Mouse (Mus musculus): ENCODE measurements around the gene 4930544D05Rik. TPM values are rescaled to one million over a fixed set of nuclear protein-coding genes. Genes with fewer than 3 reads are reported as not detected.

Gene 4930544D05Rik
- polyA plus RNA-seq, 1 experiment from 2014 or later, result 0.23 TPM

DNA sequence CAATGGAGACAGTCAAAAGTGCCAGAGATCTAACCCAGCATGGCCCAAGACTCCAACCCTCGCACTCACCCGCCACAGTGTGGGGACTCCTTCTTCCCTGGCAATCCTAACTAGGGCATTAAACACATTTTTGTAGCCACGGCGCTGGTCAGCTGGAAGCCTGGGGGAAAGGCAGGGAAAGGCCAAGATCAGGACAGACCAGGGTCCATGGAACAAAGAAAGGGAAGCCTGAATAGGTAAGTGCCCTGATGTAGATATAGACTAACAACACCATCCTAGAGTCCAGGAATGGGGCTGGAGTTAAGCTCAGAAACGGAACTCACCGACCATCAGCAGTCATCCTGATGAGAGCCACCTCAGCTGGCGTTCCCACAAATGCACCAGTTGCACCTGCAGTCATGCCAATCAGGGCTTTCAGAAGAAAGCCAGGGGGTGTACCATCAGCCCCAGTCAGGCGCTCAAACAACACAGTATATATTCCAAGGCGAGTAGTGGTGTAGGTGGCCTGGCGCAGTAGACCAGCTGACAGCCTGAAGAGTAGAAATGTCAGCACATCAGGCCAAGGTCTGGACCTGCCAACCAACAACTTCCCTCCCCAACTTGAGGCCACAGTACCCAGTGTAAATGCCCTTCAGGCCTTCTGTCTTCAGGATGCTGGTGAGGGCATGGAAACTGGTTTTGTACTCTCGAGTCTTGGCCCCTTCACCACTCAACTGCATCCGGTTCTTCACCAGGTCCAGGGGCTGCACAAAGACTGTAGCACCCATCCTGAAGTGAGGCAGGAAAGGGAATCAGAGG is 30.0 kb downstream of the 4930544D05Rik start:
- peaks cover 37% of the 10 kb centered on the region for H3K36me3 ChIP-seq
- no peak for ATAC-seq (ENCODE audit: insufficient read depth, low FRiP score, low read depth)
- 86% methylated on average over 12 of the region's 12 CpGs for WGBS

DNA sequence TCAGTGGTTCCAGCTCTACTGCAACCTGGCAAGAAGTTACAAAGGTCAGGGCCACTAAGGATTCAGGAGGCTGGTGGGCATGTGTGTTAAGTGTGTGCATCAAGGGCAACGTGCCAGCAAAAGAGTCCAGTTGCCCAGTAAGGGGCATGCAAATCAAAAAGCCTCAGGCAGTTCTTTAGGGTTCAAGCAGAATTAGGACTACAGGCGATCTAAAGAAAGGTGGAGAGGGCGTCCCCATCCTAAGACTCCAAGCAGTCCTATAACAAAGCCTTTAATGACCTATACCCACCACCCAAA is 30.6 kb downstream of the 4930544D05Rik start:
- Histone ChIP-seq H3K36me3 (peaks cover 42% of the 10 kb centered on the region), H3K4me1 (peaks cover 37% of the 10 kb centered on the region), H3K9ac (peak overlapping the region; percentile 88), H3K4me2 (peak overlapping the region; percentile 71), H3K27ac (peak overlapping the region; percentile 90), H3K9me3 (no peaks in the 10 kb centered on the region), H3K27me3 (replicated peaks) (no peaks in the 10 kb centered on the region), H3K4me3 (replicated peaks) (peak overlapping the region; percentile 71)
- 24% methylated on average over 3 of the region's 3 CpGs for WGBS
- no peak for ATAC-seq (ENCODE audit: insufficient read depth, low FRiP score, low read depth)

More for the DNA sequence above, 30.0 kb downstream of the 4930544D05Rik start:
- H3K4me3 ChIP-seq (replicated peaks), result peak overlapping the region; percentile 71
- peak overlapping the region; percentile 88 for H3K9ac ChIP-seq
- no peaks in the 10 kb centered on the region for H3K9me3 ChIP-seq
- peak overlapping the region; percentile 90; the same call in 1 of the 2 replicates for H3K27ac ChIP-seq
- H3K4me1 ChIP-seq, result peaks cover 32% of the 10 kb centered on the region
- no peaks in the 10 kb centered on the region for H3K27me3 ChIP-seq (replicated peaks)
- H3K4me2 ChIP-seq, result peak overlapping the region; percentile 71

DNA sequence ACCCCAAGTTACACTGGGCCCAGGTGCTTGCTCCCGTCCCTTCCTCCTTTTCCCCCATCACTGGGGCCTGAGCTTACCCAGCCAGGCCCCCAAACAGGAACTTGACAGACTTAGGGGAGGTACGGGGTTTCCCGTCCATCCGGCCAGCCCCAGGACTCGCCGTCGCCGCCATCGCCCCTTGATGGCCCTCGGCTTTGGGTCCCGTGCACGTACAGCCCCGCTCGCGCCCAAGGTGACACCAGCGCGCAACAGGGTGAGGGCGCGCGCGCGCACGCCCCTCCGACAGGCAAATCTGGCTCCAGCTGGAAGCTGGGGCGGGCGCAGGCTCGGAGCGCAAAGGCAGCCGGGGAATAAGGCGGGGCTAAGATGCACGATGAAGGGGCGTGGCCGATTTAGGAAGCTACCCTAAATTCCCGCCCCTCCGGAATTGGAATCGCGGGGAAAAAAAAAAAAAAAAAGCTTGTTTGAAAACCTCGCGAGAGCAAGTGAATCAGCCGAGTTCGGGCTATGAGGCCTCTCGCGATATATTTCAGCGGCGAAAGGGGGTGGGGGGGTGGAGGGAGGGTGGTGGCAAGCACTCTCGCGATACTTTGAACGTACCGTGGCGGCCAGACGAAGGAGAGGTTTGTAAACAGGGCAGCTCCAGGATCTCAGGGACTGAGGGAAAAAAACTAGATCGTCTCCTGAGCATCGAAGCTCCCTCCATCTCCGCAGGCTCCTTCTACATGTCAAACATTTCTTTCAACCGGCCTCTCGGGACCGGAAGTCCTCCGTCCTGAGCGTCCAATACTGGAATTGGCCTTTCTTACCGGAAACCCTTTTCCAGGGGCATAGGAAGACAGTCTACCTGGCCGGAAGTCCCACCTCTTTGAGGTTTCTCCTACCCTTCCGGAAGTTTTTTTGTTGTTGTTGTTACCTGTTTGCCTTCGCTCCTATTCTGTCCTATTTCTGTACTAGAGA is 31.3 kb downstream of the 4930544D05Rik start, which contains the start of the genes Rnf167 and Slc25a11:
Gene Rnf167, plus strand, starts transcription at position 545 of the 960 bp plus-strand sequence.
Gene Slc25a11, minus strand, starts transcription at position 789 of the 960 bp plus-strand sequence.
- Histone ChIP-seq H3K4me3 (replicated peaks) (peak within 1 kb of the TSS; percentile 71), H3K9me3 (no peaks in the 10 kb centered on the region), H3K27me3 (replicated peaks) (no peaks in the 10 kb centered on the region), H3K36me3 (peaks cover 48% of the 10 kb centered on the region), H3K4me1 (peaks cover 44% of the 10 kb centered on the region), H3K4me2 (peak within 1 kb of the TSS; percentile 93), H3K27ac (peak within 1 kb of the TSS; percentile 97), H3K9ac (peak within 1 kb of the TSS; percentile 97)
- WGBS, result under 1% methylated on average over 63 of the region's 63 CpGs
- ATAC-seq (ENCODE audit: insufficient read depth, low FRiP score, low read depth), result peak; percentile 84

DNA sequence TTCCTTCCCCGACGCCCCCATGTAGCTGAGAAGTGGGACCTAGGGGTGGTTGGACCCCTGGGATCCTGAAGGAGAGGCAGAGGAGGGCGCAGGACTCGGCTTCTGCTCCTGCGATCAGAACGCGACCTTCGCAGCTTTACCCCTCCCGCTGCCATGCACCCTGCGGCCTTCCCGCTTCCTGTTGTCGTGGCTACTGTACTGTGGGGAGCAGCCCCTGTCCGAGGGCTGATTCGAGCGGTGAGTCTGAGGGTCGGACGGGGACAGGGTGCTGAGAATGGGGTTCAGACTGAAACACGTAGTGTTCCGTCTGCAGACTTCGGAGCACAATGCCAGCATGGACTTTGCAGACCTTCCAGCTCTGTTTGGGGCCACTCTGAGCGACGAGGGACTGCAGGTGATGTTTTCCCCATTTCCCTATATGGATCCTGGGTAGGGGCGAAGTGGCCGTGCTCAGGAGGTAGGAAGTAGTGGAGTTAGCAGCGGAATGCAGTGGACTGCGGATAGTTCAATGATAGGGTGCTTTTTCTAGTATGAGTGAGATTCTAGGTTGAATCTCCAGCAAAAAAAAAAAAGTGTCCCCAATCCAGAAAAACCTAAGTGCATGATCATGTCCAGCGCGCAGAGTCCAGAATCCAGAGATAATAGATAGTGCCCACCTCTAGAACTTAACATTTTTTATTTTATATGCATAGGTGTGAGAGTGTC is 32.2 kb downstream of the 4930544D05Rik start:
- H3K27me3 ChIP-seq (replicated peaks), result no peaks in the 10 kb centered on the region
- peaks cover 52% of the 10 kb centered on the region for H3K36me3 ChIP-seq
- peak overlapping the region; percentile 93 for H3K4me2 ChIP-seq
- H3K4me1 ChIP-seq, result peaks cover 52% of the 10 kb centered on the region
- peak overlapping the region; percentile 71 for H3K4me3 ChIP-seq (replicated peaks)
- H3K27ac ChIP-seq, result peak overlapping the region; percentile 97
- 3% methylated on average over 28 of the region's 28 CpGs for WGBS
- H3K9me3 ChIP-seq, result no peaks in the 10 kb centered on the region
- peak overlapping the region; percentile 97 for H3K9ac ChIP-seq
- ATAC-seq (ENCODE audit: insufficient read depth, low FRiP score, low read depth), result no peak

GRCm38 (mm10) chr11:70648512-70648911 is 32.9 kb downstream of the 4930544D05Rik start:
- WGBS, result 72% methylated on average over 4 of the region's 4 CpGs
- no peaks in the 10 kb centered on the region for H3K9me3 ChIP-seq
- H3K9ac ChIP-seq, result peak overlapping the region; percentile 21; the same call in 1 of the 2 replicates
- H3K27ac ChIP-seq, result peak overlapping the region; percentile 97; the same call in 1 of the 2 replicates
- H3K4me2 ChIP-seq, result peak overlapping the region; percentile 93
- H3K4me1 ChIP-seq, result peaks cover 53% of the 10 kb centered on the region
- H3K27me3 ChIP-seq (replicated peaks), result no peaks in the 10 kb centered on the region
- peaks cover 48% of the 10 kb centered on the region for H3K36me3 ChIP-seq
- no peak for ATAC-seq (ENCODE audit: insufficient read depth, low FRiP score, low read depth)
- peak overlapping the region; percentile 71 for H3K4me3 ChIP-seq (replicated peaks)

GRCm38 (mm10) chr11:70649185-70649734 is 33.6 kb downstream of the 4930544D05Rik start:
- Histone ChIP-seq H3K4me1 (peaks cover 53% of the 10 kb centered on the region), H3K4me3 (replicated peaks) (peak overlapping the region; percentile 71; the same call in 1 of the 2 replicates), H3K27ac (peak overlapping the region; percentile 97), H3K9ac (no peak overlapping the region), H3K9me3 (no peaks in the 10 kb centered on the region), H3K36me3 (peaks cover 45% of the 10 kb centered on the region), H3K27me3 (replicated peaks) (no peaks in the 10 kb centered on the region), H3K4me2 (peak overlapping the region; percentile 93)
- ATAC-seq (ENCODE audit: insufficient read depth, low FRiP score, low read depth), result no peak
- WGBS, result 77% methylated on average over 8 of the region's 8 CpGs

DNA sequence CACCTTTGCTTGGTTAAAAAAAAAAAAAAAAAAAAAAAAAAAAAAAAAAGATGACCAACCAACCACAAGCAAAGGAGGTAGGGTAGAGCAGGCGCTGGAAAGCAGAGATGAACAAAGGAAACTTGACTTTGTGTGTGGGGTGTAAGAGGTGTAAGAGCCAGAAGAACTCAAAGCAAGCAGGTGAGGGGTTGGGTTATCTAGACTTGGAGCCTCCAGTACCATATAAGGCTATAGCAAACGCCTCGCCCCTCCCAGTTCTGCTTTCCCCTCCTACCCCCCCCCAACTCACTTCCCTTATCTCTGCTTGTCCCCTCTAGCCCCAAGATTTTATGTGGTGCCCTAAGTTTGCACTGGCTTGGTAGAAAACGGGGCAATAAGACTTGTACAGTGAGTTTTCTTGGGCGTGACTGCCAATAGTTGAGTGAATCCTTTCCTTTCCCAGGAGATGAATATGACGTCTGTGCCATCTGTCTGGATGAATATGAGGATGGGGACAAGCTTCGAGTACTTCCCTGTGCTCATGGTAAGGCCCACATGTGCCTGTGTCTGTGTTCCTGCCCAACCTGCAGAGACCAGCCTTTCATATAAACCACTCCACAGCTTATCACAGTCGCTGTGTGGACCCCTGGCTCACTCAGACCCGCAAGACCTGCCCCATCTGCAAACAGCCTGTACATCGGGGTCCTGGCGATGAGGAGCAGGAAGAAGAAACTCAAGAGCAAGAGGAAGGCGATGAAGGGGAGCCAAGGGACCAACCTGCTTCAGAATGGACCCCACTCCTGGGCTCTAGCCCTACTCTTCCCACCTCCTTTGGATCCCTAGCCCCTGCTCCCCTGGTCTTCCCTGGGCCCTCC is 34.9 kb downstream of the 4930544D05Rik start:
- Histone ChIP-seq H3K4me3 (replicated peaks) (peak overlapping the region; percentile 5), H3K27me3 (replicated peaks) (no peaks in the 10 kb centered on the region), H3K4me2 (peak overlapping the region; percentile 94), H3K27ac (peak overlapping the region; percentile 97), H3K4me1 (peaks cover 51% of the 10 kb centered on the region), H3K9me3 (no peaks in the 10 kb centered on the region), H3K36me3 (peaks cover 36% of the 10 kb centered on the region), H3K9ac (no peak overlapping the region)
- no peak for ATAC-seq (ENCODE audit: insufficient read depth, low FRiP score, low read depth)
- WGBS, result 57% methylated on average over 12 of the region's 12 CpGs

DNA sequence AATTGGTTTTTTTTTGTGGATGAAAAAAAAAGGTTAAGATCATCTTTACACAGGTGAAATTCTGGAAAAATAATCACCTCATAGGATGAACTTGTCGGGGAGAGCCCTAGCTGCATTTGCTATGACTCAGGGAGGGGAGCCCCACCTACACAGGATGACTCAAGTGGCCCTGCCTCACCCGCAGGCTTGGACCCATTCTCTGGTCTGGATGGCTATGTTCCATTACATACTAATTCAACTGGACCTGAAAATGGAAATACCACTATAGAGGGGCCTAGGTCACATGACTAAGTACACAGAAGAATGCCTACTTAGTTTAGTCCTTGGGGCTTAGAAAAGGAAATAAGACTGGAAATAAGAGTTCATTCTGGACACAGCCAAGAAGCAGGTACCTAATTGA is 35.7 kb downstream of the 4930544D05Rik start:
- 54% methylated on average over 2 of the region's 2 CpGs for whole genome bisulfite sequencing
- no peak for ATAC-seq (ENCODE audit: insufficient read depth, low FRiP score, low read depth)
- Histone ChIP-seq H3K4me1 (peaks cover 50% of the 10 kb centered on the region), H3K27me3 (replicated peaks) (no peaks in the 10 kb centered on the region), H3K36me3 (peaks cover 36% of the 10 kb centered on the region), H3K9me3 (no peaks in the 10 kb centered on the region), H3K4me2 (peak overlapping the region; percentile 94), H3K9ac (no peak overlapping the region), H3K4me3 (replicated peaks) (peak overlapping the region; percentile 5), H3K27ac (peak overlapping the region; percentile 97)

- Histone ChIP-seq H3K27ac (peak overlapping the region; percentile 97), H3K36me3 (peaks cover 36% of the 10 kb centered on the region), H3K4me2 (peak overlapping the region; percentile 94), H3K27me3 (replicated peaks) (no peaks in the 10 kb centered on the region), H3K9ac (peak overlapping the region; percentile 89), H3K9me3 (no peaks in the 10 kb centered on the region), H3K4me1 (peaks cover 58% of the 10 kb centered on the region), H3K4me3 (replicated peaks) (peak overlapping the region; percentile 73)
- 46% methylated on average over 12 of the region's 12 CpGs for WGBS
- ATAC-seq (ENCODE audit: insufficient read depth, low FRiP score, low read depth), result no peak
These were observed 36.6 kb downstream of the 4930544D05Rik start for GRCm38 (mm10) chr11:70652029-70652883.

- H3K4me3 ChIP-seq (replicated peaks), result peak overlapping the region; percentile 73
- H3K4me2 ChIP-seq, result peak overlapping the region; percentile 94
- H3K9ac ChIP-seq, result peak overlapping the region; percentile 89
- ATAC-seq (ENCODE audit: insufficient read depth, low FRiP score, low read depth), result no peak
- peaks cover 36% of the 10 kb centered on the region for H3K36me3 ChIP-seq
- peak overlapping the region; percentile 97 for H3K27ac ChIP-seq
- no peaks in the 10 kb centered on the region for H3K27me3 ChIP-seq (replicated peaks)
- H3K4me1 ChIP-seq, result peaks cover 61% of the 10 kb centered on the region
- no peaks in the 10 kb centered on the region for H3K9me3 ChIP-seq
- 34% methylated on average over 6 of the region's 6 CpGs for WGBS
These were observed 37.3 kb downstream of the 4930544D05Rik start for GRCm38 (mm10) chr11:70652884-70653344.
